Mouse (Mus musculus) right cerebral cortex, postnatal 4 days (tissue): ENCODE data around the gene Gm10142.
"Not testable (repeated sequence)": the region's sequence is repeated elsewhere in the genome, so short reads cannot be mapped to it uniquely, and the experiment has no call there.

ENCODE experiments used
- DNase-seq: peaks from one replicate; pipeline ENCODE4 v3.0.0-alpha.2; 2022

The Gm10142 gene

DNA sequence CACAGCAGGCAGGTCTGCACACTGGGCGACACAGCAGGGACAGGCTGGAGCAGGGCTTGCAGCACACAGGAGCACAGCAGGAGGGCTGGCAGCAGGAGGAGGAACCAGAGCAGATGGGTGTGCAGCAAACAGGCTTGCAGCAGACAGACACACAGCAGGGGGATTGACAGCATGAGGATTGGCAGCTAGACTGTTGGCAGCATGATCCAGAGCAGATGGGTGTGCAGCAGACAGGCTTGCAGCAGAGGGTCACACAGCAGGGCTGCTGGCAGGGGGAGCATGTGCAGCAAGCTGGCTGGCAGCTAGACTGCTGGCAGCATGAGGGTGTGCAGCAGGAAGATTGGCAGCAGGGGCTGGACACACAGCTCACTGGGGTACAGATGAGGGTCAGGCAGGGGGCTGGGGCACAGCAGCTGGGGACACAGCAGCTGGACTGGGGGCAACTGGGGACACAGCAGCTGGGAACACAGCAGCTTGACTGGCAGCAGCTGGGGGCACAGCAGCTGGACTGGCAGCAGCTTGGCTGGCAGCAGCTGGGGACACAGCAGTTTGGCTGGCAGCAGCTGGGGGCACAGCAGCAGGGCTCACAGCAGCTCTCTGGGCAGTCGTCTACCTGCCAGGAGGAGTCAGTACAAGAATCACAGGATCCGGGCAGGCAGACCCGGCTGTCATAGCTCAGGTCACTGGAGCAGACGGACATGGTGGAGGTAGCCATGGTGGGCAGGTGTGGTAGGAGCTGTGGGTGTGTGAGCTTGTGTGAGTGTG, 26.5 kb downstream of the Gm10142 start, which contains the start of gene Gm18596:
Gene Gm18596, minus strand, starts transcription at position 715 of the 765 bp plus-strand sequence.
- DNase-seq: not testable (repeated sequence)

DNA sequence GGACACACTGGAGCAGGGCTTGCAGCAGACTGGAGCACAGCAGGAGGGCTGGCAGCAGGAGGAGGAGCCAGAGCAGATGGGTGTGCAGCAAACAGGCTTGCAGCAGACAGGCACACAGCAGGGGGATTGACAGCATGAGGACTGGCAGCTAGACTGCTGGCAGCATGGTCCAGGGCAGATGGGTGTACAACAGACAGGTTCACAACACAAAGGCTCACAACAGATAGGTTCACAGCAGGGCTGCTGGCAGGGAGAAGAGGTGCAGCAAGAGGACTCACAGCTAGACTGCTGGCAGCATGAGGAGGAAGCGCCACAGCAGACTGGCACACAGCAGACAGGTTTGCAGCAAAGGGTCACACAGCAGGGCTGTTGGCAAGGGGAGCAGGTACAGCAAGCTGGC, 35.1 kb downstream of the Gm10142 start:
- not testable (repeated sequence) for DNase-seq

DNA sequence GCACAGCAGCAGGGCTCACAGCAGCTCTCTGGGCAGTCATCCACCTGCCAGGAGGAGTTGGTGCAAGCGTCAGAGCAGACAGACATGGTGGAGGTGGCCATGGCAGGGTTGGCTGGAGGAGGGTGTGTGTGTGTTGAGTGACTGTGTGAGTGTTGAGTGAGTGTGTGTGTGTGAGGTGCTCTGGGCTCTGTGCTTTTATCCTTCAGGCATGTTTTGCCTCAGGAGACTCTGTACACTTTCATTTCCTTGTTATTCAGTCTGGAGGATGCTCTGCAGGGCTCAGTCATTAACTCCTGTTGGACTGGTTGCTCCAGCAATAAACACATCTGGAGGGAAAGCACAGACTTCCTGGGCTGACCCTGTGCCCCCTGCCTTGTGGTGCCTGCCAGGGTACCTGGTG, 35.6 kb downstream of the Gm10142 start, which contains the start of gene Gm9736:
Gene Gm9736, minus strand, starts transcription at position 101 of the 400 bp plus-strand sequence.
- not testable (repeated sequence) for DNase-seq

- DNase-seq: not testable (repeated sequence)
These were observed 36.7 kb downstream of the Gm10142 start for GRCm38 (mm10) chr10:77752312-77752711.

DNA sequence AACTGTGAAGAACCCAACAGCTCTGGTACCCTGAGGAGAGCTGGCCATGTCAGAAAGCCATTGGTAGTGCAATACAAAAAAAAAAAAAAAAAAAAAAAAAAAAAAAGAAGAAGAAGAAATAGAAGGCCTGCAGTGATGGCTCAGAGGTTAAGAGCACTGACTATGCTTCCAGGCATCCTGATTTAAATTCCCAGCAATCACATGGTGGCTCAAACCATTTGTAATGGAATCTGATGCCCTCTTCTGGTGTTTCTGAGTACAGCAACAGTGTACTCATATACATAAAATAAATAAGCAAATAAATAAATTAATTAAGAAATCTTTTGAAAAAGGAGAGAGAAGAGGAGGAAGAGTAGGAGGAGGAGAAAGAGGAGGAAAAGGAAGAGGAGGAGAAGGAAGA, 37.8 kb downstream of the Gm10142 start:
- DNase-seq: no peak

DNA sequence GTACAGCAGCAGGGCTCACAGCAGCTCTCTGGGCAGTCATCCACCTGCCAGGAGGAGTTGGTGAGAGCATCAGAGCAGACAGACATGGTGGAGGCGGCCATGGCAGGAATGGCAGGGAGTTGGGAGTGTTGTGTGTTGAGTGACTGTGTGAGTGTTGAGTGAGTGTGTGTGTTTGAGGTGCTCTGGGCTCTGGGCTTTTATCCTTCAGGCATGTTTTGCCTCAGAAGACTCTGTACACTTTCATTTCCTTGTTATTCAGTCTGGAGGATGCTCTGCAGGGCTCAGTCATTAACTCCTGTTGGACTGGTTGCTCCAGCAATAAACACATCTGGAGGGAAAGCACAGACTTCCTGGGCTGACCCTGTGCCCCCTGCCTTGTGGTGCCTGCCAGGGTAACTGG, 44.0 kb downstream of the Gm10142 start, which contains the start of gene Gm3233:
Gene Gm3233, minus strand, starts transcription at position 101 of the 400 bp plus-strand sequence.
- DNase-seq: not testable (repeated sequence)
